Mouse (Mus musculus): ENCODE measurements around the gene Rcan1. TPM values are rescaled to one million over a fixed set of nuclear protein-coding genes. Genes with fewer than 3 reads are reported as not detected.

The Rcan1 gene
- total and polyA plus RNA-seq, 3 experiments: 5.4 to 23.2 (median 15.8) TPM

GRCm38 (mm10) chr16:92468459-92468858 lies 2.2 kb downstream of the Rcan1 start:
- no peak for DNase-seq

- no peak for DNase-seq
These were observed 3.6 kb downstream of the Rcan1 start for GRCm38 (mm10) chr16:92467041-92467440.

- peak; percentile 98 for DNase-seq
These were observed 4.8 kb downstream of the Rcan1 start for GRCm38 (mm10) chr16:92465642-92466526.

GRCm38 (mm10) chr16:92465226-92465625 lies 5.4 kb downstream of the Rcan1 start:
- DNase-seq: peak; percentile 37

- no peak for DNase-seq
These were observed 6.2 kb downstream of the Rcan1 start for GRCm38 (mm10) chr16:92464390-92464972.

- no peak for DNase-seq
These were observed 9.3 kb downstream of the Rcan1 start for GRCm38 (mm10) chr16:92461412-92461811.

- DNase-seq: peak; percentile 60
These were observed 13.1 kb downstream of the Rcan1 start for GRCm38 (mm10) chr16:92457594-92457993.

GRCm38 (mm10) chr16:92455969-92456368 lies 14.7 kb downstream of the Rcan1 start:
- no peak for DNase-seq

GRCm38 (mm10) chr16:92455488-92455887 lies 15.2 kb downstream of the Rcan1 start:
- no peak for DNase-seq

- no peak for DNase-seq
These were observed 16.2 kb downstream of the Rcan1 start for GRCm38 (mm10) chr16:92454495-92454894.

- no peak for DNase-seq
These were observed 16.7 kb downstream of the Rcan1 start for GRCm38 (mm10) chr16:92454002-92454401.

- DNase-seq: no peak
These were observed 18.1 kb downstream of the Rcan1 start for GRCm38 (mm10) chr16:92452609-92453008.

- DNase-seq: no peak
These were observed 19.1 kb downstream of the Rcan1 start for GRCm38 (mm10) chr16:92451516-92452072.

GRCm38 (mm10) chr16:92450331-92450730 lies 20.3 kb downstream of the Rcan1 start:
- no peak for DNase-seq

- DNase-seq: no peak
These were observed 21.6 kb downstream of the Rcan1 start for GRCm38 (mm10) chr16:92449080-92449479.

- DNase-seq: no peak
These were observed 25.3 kb downstream of the Rcan1 start for GRCm38 (mm10) chr16:92445377-92445776.

GRCm38 (mm10) chr16:92443644-92444113 lies 27.0 kb downstream of the Rcan1 start:
- DNase-seq: peak; percentile 79

- DNase-seq: no peak
These were observed 27.7 kb downstream of the Rcan1 start for GRCm38 (mm10) chr16:92442946-92443345.

GRCm38 (mm10) chr16:92442150-92442549 lies 28.5 kb downstream of the Rcan1 start:
- peak; percentile 56 for DNase-seq

GRCm38 (mm10) chr16:92441203-92441602 lies 29.5 kb downstream of the Rcan1 start:
- DNase-seq: no peak

GRCm38 (mm10) chr16:92440229-92440628 lies 30.4 kb downstream of the Rcan1 start:
- no peak for DNase-seq

GRCm38 (mm10) chr16:92439775-92440174 lies 30.9 kb downstream of the Rcan1 start:
- DNase-seq: no peak

- no peak for DNase-seq
These were observed 35.2 kb downstream of the Rcan1 start for GRCm38 (mm10) chr16:92435431-92435985.

Measured in adrenal gland, adult 2 months (tissue).